Mouse (Mus musculus): ENCODE data around the gene Pde4d.

Gene Pde4d

DNA sequence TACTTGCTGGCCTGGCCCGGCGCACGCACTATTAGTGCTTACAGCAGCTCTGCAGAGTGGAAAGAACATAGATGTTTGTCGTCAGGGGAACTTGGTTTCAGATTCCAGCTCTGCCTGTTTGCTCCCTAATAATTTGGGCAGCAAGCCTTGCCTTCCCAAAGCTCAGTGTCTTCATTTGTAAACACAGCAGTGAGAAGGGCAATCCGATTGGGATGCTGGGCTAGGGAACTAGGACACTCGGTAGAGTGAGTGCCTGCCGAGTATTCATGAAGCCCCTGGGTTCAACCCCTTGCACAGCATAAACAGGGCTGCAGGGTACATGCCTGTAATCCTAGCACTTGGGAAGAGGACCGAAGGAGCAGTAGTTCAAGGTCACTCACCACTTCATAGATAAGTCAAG, 1459.4 kb downstream of the Pde4d start:
- no peak for DNase-seq

- no peak for DNase-seq
These were observed 1461.2 kb downstream of the Pde4d start for GRCm38 (mm10) chr13:109910915-109911314.

- no peak for DNase-seq
These were observed 1462.9 kb downstream of the Pde4d start for GRCm38 (mm10) chr13:109912635-109913034.

- DNase-seq = no peak
These were observed 1464.5 kb downstream of the Pde4d start for GRCm38 (mm10) chr13:109914246-109914645.

GRCm38 (mm10) chr13:109914846-109915245, 1465.1 kb downstream of the Pde4d start:
- DNase-seq = peak; percentile 25

DNA sequence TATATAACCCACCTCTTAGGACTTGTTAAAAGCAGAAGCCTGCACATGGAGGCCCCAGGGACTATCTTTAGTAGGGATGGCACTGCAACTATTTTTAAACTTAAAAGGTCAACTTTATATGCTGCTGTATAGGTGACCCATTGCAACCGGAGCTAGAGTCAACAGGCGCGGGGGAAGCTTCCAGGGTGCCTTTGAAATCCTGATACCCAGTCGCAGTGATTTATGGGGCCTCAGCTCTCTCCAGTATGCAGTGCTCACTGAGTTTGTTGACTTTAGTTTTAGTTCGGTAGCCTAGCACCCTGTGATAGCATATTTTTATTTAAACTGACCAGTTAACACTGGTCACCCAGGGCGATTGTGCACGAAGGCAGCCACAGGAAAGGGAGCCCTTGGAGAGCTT, 1465.8 kb downstream of the Pde4d start:
- DNase-seq = no peak

DNA sequence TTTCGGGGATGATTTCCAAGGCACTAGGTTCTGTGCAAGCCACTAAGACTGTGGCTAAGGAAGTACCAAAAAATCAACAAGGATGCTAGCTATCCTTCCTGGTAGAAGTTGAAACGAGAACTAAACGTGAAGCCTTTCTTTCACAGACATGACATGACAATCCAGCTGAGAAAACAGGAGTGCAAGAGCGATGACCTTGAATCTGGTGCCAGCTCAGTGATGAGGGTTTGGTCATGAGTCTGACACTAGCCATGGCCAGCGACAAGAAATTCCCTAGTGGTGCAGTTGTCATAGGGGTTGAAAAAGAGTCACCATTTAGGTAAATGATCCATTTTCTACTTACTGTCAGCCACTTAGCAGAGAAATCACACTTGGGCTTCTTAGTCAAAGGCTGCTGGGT, 1466.2 kb downstream of the Pde4d start:
- DNase-seq = no peak

DNA sequence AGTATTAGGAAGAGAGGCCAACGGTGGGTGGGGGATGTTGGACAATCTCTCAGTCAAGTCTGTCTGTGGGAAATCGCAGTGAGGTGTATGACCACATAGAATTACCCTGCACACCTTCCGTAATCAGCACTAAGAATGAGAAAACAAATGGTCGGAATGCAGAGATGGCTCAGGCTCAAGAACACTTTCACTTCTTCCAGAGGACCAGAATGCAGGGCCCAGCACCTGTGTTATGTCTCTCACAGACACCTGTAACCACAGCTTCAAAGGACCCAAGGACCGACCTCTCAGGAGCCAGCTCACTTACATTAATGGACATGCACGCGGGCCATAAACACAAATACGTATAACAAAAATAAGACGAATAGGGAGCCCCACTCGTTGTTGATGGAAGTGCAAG, 1467.8 kb downstream of the Pde4d start:
- no peak for DNase-seq

- no peak for DNase-seq
These were observed 1468.9 kb downstream of the Pde4d start for GRCm38 (mm10) chr13:109918631-109919030.

- no peak for DNase-seq
These were observed 1470.5 kb downstream of the Pde4d start for GRCm38 (mm10) chr13:109920256-109920655.

GRCm38 (mm10) chr13:109921336-109922038, 1471.7 kb downstream of the Pde4d start:
- DNase-seq = no peak

DNA sequence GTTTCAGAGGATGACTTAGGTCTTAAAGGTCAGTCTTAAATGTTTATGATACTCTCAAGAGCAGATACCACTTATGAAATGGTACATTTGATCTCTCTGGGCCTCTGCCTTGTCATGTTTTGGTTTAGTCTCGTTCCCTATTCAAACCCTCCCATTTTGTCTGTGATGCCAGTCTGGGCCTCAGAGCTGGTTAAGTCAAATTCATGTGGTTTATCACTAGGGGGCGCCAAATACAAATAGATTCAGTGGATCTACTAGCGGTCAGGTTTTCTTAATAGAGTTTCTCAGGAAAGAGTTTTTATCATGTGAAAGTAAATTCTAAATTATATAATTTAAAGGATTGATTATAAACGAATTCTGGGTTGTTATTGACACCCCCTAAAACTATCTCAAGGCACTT, 1472.5 kb downstream of the Pde4d start:
- DNase-seq = peak; percentile 61

DNA sequence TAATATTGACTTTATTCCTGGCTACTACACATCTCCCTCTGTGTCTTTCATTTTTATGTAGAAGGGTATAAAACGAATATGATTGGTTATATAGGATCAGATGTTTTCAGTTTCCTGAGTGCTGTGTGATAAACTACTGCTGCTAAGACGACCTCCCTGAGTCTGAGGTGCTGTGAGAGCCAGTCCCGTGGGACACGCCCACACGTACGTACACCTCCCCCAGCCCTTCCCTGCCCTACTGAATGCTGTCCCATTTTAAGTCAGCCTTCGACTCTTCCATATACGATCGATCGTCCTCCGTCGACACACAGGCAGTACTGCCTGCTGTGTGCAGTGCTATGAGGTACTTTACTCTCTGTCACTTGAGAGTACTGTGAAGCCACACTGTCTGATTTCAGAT, 1473.0 kb downstream of the Pde4d start:
- DNase-seq = no peak

DNA sequence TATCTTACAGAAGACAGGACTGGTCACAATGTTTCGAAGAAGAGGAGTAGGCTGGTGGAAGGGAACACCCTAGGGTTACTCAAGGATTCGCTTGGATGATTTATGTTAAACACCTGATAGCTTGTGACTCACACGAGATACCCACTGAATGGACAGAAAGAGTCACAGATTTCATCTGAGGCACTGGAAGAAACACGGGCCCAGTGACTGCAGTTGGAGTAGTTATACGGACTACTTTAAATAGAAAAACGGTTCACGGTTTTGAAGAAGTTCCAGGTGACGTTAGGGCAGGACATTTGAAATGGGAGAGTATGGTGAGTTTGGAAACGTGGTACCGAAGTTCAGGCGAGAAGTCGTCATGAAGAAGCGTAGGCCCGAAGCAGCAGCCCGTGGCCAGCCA, 1475.0 kb downstream of the Pde4d start:
- no peak for DNase-seq

DNA sequence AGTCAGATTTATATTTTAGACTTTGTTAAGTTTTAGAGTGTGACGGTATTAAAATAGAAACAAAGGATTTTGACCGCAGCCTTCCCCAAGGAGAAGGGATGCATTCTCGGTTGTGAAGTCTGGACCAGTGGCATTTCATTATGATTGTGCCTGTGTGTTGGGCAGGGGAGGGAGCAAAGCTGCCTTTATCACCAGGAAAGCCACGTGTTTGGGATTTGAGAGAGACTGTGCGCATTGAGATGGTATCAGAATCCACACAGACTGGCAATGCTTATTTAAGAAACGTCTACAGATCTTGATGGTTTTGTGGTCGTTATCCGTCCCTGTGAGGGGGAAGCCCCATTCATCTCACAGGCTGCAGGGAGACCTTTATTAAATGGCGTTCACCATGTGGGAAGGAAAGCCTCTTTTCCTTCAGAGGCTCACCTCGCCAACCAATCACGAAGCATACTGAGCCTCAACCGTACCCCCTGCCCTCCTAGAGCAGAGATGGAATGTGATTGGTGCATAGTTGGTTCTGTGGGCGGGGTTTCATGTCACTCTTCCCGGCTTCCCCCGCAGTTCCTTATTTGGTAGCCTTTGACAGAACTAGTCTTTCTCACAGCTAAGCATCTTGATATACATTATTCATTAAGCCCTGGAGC, 1476.7 kb downstream of the Pde4d start:
- peak; percentile 14 for DNase-seq

- no peak for DNase-seq
These were observed 1478.0 kb downstream of the Pde4d start for GRCm38 (mm10) chr13:109927782-109928181.

GRCm38 (mm10) chr13:109932688-109933087, 1482.9 kb downstream of the Pde4d start:
- DNase-seq = no peak

DNA sequence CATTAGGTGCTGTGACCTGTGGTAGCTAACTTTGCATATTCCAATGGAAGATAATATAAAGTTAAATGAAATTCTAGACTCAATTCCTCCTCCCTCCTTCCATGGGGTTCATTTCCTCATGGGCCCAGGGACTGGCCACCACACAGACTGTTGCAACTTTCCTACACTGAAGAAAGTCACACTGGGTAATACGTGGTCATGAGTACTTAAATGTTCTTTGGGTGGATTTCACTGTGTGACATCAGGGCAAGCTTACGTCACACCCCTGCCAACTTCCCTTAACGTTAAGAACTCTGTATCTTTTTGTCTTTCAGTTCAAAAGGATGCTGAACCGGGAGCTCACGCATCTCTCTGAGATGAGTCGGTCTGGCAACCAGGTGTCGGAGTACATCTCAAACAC, 1483.8 kb downstream of the Pde4d start:
- no peak for DNase-seq

GRCm38 (mm10) chr13:109936866-109937265, 1487.1 kb downstream of the Pde4d start:
- DNase-seq = no peak

- no peak for DNase-seq
These were observed 1495.2 kb downstream of the Pde4d start for GRCm38 (mm10) chr13:109944822-109945551.

GRCm38 (mm10) chr13:109951466-109951865, 1501.7 kb downstream of the Pde4d start:
- no peak for DNase-seq

DNA sequence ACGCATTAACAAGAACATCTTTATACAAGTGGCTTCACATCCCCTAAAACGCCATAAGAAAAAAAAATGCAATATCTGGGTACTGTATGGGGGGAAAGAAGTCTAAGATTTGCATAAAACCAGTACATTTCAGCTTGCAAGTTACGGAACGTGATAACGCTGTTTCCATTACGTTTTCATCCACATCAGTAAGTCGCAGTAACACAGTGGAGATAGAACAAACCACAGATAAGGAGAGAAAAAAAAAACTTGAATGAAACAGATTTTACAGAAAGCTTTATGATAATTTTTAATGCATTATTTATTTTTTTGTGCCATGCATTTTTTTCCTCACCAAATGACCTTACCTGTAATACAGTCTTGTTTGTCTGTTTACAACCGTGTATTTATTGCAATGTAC, 1504.4 kb downstream of the Pde4d start:
- DNase-seq = no peak

DNA sequence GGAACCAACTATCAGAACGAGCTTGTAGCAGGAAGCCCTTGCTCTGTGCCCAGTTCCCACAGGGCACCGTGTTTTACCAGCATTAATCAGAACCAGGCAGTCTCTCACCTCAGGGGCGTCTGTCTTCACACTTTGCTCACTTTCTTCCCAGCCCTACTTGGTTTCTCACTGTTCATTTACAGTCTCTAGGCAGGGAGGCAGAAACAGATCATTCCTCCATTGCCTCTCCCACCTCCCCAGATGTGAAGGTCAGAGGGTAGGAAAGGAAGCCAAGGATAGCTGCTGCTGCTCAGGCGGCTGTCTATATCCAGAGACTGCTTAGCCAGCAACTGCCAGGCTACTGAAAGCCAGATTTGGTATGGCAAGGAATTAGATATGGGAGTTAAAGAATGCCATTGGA, 1508.2 kb downstream of the Pde4d start:
- no peak for DNase-seq

GRCm38 (mm10) chr13:109982821-109983443, 1533.2 kb downstream of the Pde4d start:
- no peak for DNase-seq

Data from kidney, postnatal 14 days (tissue).